Mouse (Mus musculus): ENCODE results near the gene Elmo1. TPM values are rescaled to one million over a fixed set of nuclear protein-coding genes. Genes with fewer than 3 reads are reported as not detected.

Elmo1 gene
- total RNA-seq, 2 experiments from 2014 or later, result 42.0 to 103 TPM

GRCm38 (mm10) chr13:20362541-20362940 lies 272.1 kb downstream of the Elmo1 start:
- no peak for ATAC-seq (replicated peaks; ENCODE audit: poor library complexity)

GRCm38 (mm10) chr13:20365828-20366593 lies 275.6 kb downstream of the Elmo1 start:
- ATAC-seq (replicated peaks; ENCODE audit: poor library complexity), result peak; percentile 58

GRCm38 (mm10) chr13:20370036-20370802 lies 279.8 kb downstream of the Elmo1 start:
- no peak for ATAC-seq (replicated peaks; ENCODE audit: poor library complexity)

- no peak for ATAC-seq (replicated peaks; ENCODE audit: poor library complexity)
Observed at GRCm38 (mm10) chr13:20371501-20371900, 281.1 kb downstream of the Elmo1 start.

- no peak for ATAC-seq (replicated peaks; ENCODE audit: poor library complexity)
Observed at GRCm38 (mm10) chr13:20372335-20372734, 281.9 kb downstream of the Elmo1 start.

DNA sequence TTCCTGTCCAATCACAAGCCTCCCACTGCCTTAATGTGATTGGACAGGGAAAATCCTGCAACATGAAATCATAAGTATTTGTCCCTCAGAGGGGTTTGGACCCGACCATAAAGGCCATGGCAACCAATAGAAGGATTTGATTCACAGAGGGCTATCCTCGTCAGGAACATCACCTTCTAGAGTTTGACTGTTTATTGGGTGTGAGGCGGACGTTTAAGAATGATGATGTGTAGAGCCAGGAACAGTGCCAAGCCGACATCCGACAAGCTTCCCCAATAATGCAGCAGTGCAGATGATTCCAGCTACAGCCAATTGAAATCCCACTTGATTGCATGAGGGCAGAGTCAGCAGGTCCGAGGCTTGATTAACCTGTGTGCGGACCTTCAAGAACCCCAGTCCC lies 288.5 kb downstream of the Elmo1 start:
- ATAC-seq (replicated peaks; ENCODE audit: poor library complexity), result no peak

- ATAC-seq (replicated peaks; ENCODE audit: poor library complexity), result no peak
Observed at GRCm38 (mm10) chr13:20383875-20384274, 293.5 kb downstream of the Elmo1 start.

DNA sequence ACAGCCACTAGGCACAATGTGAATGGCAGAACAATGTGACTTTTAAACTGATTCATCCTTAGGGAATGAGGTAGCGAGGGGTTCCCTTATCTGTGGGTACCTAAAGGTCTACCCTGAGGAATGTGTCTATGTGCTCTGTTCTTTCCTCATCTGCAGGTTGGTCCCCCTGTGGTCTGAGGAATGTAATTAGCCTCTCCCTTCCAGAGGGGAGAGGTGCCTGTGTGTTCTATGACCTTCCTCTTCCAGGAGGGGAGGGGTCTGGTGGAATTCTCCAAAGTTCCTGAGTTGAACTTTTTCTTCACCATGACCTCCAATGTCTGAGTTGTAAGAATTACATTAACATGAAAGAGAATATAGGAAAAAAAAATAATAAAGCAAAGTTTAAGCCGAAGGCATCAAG lies 294.4 kb downstream of the Elmo1 start:
- ATAC-seq (replicated peaks; ENCODE audit: poor library complexity), result no peak

DNA sequence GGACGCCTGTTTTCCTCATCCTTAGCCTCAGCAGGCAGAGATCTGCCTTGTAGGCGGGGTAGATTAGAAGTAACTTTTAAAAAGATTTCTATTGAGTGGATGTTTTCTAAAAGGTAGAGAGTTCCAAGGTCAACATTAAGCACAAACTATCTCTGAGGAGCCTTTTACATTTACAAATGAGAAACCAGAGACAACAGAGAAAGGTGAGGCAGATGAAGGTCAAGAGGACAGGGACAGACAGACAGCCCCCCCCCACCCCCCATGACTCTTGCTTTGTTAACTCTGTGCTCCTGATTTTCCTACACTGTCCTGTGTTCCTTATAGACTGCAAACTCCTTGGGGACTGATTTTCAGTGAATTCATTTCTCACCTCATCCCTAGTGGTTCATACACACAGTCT lies 295.0 kb downstream of the Elmo1 start:
- ATAC-seq (replicated peaks; ENCODE audit: poor library complexity), result no peak

DNA sequence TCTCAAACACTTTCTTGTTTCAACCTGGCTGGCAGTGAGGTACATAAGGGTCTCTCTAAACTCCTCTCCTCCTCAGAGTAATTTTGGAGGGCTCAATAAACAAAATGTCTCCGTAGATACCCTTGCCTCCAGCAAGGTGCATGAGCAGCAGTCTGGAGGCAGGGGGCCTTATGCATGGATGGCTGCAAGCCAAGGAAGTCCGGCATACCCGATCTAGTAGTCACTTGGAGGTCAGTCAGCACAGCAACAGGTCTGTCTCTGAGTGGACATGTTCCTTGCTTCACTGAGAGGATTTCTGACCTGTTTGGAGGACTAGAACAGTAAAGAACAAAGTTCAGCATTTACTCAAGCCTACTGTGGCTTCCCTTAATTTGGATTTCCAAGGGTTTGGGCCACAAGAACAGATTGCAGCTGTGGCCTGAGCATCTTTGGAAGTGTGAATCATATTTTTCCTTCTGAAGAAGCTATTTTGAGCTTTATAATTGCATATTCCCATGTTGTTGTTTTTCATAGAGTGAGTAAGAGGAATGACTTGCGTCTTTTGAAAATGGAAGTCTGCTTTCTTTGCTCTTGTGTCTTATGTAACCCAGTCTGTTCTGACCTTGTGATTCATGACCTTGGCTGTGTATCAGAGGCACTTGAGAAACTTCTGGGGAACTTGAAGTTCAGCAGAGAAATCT lies 296.2 kb downstream of the Elmo1 start:
- ATAC-seq (replicated peaks; ENCODE audit: poor library complexity), result no peak

DNA sequence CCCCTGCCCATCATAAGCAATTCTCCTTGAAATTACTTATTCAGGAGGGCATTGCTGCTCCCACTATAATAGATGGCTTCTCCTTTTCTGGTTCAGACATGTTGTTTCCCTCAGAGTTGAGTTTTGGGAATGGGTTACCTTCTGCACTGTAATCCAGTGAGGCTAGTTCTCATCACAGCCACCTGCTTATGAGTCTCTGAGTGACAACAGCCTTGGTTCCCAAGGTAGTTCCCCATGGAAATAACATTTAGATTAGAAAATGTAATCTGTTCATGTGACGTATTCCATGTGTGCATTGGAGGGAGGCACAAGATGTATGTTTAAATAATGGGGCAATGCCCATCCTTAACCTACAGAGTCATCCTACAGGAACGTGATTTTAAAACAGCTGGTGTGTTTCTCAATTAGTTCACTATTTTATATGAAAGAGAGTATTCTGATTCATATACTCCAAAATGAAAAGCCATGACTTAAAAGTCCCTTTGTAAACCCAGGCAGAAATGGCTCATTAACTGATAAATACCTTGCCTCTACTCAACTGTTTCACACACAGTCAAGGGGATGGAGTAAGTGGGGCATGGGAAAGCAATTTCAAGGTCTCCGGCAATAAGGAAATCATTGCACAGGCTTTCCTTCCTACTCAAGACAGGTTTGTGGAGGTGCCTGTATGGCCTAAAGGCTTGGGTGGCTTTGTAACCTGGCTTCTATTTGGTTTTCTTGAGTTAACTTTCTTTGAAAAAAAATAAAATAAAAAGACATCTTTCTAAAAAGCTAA lies 302.6 kb downstream of the Elmo1 start:
- ATAC-seq (replicated peaks; ENCODE audit: poor library complexity), result no peak

DNA sequence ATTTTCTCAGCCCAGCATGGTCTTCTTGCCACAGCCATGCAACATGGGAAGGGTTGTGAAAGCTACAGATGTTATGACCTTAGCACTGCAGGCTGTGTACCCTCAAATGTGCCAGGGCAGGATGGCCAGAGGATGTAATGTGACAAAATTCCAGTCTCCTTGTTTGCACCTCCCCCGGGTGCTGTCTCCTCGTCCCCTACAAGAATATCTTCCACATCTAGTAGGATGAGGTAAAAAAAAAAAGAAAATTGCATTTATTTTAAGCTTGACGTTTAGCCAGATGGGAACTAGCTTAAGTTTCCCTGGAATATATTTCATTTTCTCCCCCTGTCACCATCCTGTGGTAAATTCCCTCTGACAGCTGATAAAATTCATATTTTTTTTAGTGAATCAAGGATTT lies 307.3 kb downstream of the Elmo1 start:
- no peak for ATAC-seq (replicated peaks; ENCODE audit: poor library complexity)

DNA sequence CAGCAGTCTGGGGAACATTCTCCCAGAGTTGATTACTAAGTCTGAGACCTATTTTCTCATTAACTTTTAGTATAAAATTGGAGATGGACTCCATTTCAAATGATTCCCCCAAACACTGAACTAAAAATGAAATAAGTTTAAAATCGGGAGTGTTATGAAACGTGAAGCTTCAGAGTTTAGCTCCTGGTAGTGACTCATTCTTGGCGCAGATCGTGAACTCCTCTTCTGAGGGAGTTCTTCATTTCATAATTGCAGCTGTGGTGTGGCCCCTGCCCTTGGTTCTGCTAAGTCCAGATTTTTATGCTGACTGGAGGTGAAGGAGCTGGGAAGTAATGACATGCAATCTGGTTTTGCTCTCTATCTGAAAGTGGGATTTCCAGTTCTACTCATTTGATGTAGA lies 307.9 kb downstream of the Elmo1 start:
- no peak for ATAC-seq (replicated peaks; ENCODE audit: poor library complexity)

- ATAC-seq (replicated peaks; ENCODE audit: poor library complexity), result no peak
Observed at GRCm38 (mm10) chr13:20404530-20404929, 314.1 kb downstream of the Elmo1 start.

- no peak for ATAC-seq (replicated peaks; ENCODE audit: poor library complexity)
Observed at GRCm38 (mm10) chr13:20406470-20407213, 316.2 kb downstream of the Elmo1 start.

DNA sequence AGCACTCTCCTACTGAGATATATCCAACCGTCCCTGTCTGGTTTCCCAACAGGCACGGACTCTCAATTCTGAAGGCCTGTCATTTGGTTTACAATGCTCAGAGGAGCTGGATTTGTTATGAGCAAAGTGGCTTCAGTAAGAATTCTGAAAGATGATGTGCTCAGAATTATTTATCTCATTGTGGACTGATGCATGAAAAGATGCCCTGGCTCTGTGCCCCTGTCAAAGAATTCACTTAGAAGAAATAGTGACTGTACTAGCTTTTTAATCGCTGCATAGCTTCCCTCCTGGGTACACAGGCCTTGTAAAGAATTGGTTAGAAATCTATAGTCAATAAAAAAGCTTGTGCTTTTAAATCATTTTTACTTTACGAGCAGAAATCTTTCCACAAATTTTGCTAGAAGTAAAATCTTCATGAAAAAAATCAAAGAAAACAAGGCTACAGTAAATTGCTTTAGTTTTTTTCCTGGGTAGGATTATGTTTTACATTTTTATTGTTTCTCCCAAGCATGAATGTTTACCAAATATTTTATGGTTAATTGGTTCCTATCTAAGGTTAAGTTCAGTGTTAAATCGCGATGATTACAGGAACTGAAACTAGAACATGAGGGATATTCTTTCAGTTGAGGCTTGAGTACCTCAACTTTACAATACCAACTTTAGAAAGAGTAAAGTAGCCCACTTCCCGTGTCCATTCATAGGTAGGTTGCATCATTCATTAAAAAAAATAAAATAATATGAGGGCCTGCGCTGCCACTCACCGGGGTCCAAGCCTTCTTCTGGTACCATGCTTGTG lies 320.1 kb downstream of the Elmo1 start:
- ATAC-seq (replicated peaks; ENCODE audit: poor library complexity), result no peak

- no peak for ATAC-seq (replicated peaks; ENCODE audit: poor library complexity)
Observed at GRCm38 (mm10) chr13:20416691-20417660, 326.6 kb downstream of the Elmo1 start.

DNA sequence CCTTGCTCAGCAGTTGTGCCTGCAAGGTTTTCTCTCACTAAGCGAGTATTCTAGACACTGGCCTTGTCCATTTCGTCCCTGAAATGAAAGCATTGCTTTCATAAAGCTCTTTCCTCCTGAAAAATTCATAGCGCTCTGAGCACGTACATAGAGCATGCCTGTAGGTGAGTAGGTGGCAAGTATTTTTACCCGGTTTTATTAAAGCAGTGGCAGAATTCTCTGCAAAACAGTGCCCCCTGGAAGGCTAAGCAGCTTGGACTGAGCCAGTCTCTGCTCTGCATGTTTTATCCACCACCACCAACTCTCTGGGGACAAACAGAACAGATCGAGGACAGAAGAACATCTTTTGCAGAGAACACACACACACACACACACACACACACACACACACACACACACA lies 340.6 kb downstream of the Elmo1 start:
- ATAC-seq (replicated peaks; ENCODE audit: poor library complexity), result no peak

Measured in megakaryocyte progenitor cell, adult 5-6 weeks (primary cell).